Mouse (Mus musculus) urinary bladder, postnatal 36 days (tissue): Measurements from ENCODE around the gene Pex6.

Source experiments
- DNase-seq, 2 experiments: peaks; one replicate each; pipeline ENCODE4 v3.0.0; 2022; ENCODE audit warnings: low spot score in 2 of 2, mixed read lengths in 1 of 2

Pex6 gene

GRCm38 (mm10) chr17:46710959-46711597 is at the start of gene Pex6:
Gene Pex6, plus strand, starts transcription at chr17:46711463.
- DNase-seq = peak; percentile 87 to 92

- no peak for DNase-seq
These were observed 49.3 kb upstream of the Pex6 start for GRCm38 (mm10) chr17:46661981-46662380.

GRCm38 (mm10) chr17:46662730-46663129 is 48.5 kb upstream of the Pex6 start:
- no peak for DNase-seq

GRCm38 (mm10) chr17:46667712-46668111 is 43.6 kb upstream of the Pex6 start:
- no peak for DNase-seq

GRCm38 (mm10) chr17:46669911-46670310 is 41.4 kb upstream of the Pex6 start:
- DNase-seq = no peak

GRCm38 (mm10) chr17:46673850-46674529 is 37.3 kb upstream of the Pex6 start, which contains the start of gene Rrp36:
Gene Rrp36, minus strand, starts transcription at chr17:46674352.
- DNase-seq = peak; percentile 87 to 92

- DNase-seq = no peak
These were observed 36.6 kb upstream of the Pex6 start for GRCm38 (mm10) chr17:46674530-46675283.

GRCm38 (mm10) chr17:46678416-46678815 is 32.8 kb upstream of the Pex6 start, which contains the start of gene Mea1:
Gene Mea1, plus strand, starts transcription at chr17:46678793.
- no peak for DNase-seq

GRCm38 (mm10) chr17:46678911-46679310 is 32.4 kb upstream of the Pex6 start:
- no peak for DNase-seq

- no peak for DNase-seq
These were observed 31.2 kb upstream of the Pex6 start for GRCm38 (mm10) chr17:46679843-46680759.

- peak; percentile 93 to 97 for DNase-seq
These were observed 30.4 kb upstream of the Pex6 start, which contains the start of gene Klhdc3 for GRCm38 (mm10) chr17:46680760-46681373. Gene Klhdc3, minus strand, starts transcription at chr17:46680914.

- no peak for DNase-seq
These were observed 29.7 kb upstream of the Pex6 start for GRCm38 (mm10) chr17:46681466-46682118.

GRCm38 (mm10) chr17:46682654-46683389 is 28.4 kb upstream of the Pex6 start:
- no peak for DNase-seq

GRCm38 (mm10) chr17:46685913-46686312 is 25.4 kb upstream of the Pex6 start:
- DNase-seq = no peak

- DNase-seq = no peak
These were observed 20.6 kb upstream of the Pex6 start for GRCm38 (mm10) chr17:46690665-46691064.

GRCm38 (mm10) chr17:46691390-46691789 is 19.9 kb upstream of the Pex6 start:
- no peak for DNase-seq

- no peak for DNase-seq
These were observed 16.7 kb upstream of the Pex6 start for GRCm38 (mm10) chr17:46694517-46695063.

- DNase-seq = no peak
These were observed 12.7 kb upstream of the Pex6 start for GRCm38 (mm10) chr17:46698515-46698914.

GRCm38 (mm10) chr17:46699245-46699644 is 12.0 kb upstream of the Pex6 start:
- no peak for DNase-seq
